Mouse (Mus musculus) embryo, embryonic 11 days (tissue): ENCODE measurements at regions not wholly inside any gene's neighbourhood (a gene's known extent, or its start where the extent isn't known, plus 50 kb on each side); places are given as distances from the start of the nearest gene placed in this dataset.

Experiments used
- DNase-seq: peaks from one replicate; pipeline ENCODE4 v3.0.0-alpha.2; 2015

DNA sequence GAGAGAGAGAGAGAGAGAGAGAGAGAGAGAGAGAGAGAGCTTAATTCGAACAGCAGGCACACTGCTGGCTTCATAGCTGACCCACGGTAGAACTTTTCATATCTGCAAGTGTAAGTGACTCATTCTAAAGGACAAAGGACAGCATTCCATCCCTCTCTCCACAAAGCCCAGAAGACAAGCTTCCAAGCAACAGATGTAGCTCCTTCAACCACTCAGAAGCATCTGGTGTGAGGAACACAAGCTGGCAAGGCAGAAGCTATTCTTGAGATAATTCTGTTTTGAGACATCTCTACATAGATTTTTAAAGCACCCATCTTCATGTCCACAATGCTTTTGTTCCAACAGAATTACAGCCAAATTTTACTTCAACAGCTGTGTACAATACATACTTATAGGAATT is 294.2 kb upstream of the Gria1 start:
- DNase-seq: no peak

DNA sequence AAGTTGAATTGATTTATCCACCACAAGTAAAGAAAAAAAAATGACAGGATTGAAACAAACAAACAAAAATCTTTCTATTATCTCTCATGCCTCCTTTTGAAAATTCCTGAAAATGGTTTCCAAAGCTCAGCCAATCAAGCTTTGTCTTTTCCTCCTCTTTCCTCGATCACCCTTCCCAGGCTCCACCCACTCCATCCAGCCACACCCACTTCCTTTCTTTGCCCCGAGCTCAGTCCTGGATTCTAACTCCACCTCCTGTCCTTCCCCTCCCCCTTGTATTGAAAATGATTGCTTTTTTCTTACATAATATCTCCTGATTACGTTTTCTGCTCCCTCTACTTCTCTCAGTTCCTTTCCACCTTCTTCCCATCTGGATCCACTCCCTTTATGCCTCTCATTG is 286.0 kb upstream of the Gria1 start:
- DNase-seq: no peak

DNA sequence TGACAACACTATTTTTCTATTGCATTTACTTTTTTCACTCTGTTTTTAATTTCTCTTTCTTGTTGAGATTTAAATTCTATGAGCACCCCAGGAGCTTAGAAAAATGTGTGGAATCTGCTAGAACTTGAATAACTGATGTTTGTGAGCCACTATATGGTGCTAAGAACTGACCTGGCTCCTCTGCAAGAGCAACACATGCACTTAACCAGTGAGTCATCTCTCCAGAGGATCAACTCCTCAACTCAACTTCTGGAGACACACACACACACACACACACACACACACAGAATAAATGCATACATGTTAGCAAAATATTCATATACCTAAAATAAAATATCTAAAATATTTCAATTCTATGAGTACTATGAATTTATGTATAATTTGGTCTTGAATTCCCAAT is 285.0 kb upstream of the Gria1 start:
- DNase-seq: no peak

DNA sequence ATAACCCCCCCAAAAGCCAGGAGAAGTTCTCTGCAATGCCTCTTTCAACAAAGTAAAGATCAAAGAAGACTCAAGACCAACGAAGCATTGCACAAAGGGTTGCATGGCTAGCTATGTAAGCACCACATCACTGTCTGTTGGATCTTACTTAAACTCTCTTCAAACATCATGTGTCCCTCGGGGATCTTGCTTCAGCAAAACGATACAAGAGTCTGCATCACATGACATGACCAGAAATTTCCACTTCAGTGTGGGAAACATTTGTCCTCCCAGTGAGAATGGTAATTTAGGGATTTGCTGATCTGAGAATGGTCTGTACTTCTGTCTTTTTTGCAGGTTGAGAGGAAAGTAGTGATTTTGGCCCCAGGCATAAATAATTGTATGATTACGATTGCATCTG is 283.6 kb upstream of the Gria1 start:
- no peak for DNase-seq

DNA sequence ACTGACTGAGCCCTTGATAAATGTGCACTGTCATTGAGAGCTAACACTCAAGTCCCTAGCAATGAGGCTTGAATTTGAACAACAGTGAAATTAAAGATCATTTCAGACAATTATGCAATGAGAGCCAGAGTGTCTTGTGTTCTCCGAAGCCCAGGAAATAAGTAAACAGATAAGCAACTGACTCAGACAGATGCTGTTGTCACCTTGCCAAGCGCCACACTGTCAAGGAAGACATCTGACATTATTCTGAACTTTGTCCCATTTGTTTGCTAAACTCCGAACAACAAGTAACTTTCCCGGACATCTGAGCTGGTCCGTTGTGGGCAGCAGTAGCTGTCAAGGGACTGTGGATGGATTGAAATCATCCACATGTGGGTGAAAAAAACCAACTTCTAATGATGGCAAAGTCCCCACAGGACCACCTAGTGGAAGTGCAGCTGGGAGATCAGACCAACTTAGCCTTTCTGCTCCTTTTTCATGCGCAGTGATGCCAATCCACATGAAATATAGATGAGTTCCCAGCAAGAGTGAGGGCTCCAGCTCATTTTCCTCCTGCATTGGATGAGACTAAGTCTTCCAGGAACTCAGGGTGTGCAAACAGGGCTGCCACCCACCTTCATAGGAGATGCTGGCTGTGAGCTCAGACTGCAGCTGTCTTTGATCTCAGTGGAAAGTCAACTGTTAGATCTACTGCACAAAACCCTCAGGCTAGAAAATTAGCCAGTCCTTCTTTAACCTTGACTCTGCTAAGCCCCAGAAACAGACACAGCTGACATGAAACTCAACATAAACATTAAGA is 282.8 kb upstream of the Gria1 start:
- no peak for DNase-seq

DNA sequence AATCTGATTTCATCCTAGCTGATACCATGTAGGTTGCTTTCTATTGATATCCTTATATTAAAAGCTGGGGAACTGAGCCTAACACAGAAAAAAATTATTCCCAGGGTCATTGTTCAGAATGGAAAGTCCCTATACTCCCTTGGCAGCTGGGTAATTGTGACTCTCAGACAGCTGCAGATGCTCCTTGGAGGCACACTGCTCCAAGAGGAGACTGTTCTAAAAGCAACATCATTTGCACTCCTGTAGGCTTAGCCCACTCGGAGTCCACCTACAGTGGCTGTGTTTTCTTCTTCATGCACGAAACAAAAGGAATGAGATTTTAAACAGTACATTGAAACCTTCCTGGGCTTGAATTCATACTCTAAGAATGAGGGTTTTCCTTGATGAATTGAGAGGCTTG is 269.3 kb upstream of the Gria1 start:
- no peak for DNase-seq

DNA sequence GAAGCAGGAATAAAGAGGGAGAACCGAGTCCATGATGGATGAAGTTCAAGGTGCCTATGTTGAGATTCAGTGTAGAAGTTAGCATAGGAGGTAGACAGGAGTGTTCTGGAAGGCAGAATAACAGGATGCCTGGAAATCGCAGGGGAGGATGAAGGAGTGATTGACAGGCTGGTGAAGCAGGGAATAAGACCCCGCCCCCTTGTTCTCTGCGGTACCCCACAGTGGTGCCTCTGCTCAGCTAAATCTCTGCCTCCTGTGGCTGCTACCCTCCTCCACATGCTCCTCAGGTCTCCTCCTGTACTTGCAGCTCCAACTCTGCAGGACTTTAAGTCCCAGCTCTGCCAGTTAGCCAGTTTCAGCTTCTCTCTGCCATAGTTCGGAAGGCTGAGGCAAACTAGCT is 261.2 kb upstream of the Gria1 start:
- DNase-seq: peak; percentile 26

DNA sequence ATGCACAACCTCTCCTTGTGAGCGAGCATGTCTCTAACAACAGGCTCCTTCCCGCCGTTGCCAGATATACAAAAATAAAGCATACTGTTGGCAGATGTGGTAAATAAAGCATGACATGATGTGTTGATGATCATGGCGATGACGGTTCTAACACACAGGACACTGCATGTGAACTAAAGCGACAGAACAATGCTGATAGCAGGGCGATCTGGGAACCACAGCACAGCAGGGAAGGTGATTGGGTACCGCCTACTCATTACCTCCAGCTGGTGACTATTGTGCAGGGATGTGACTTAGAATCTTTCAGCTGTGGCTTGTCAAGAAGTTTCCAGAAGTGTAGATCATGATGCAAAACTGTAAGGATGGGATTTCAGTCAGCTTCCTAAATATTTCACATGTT is 260.5 kb upstream of the Gria1 start:
- no peak for DNase-seq

DNA sequence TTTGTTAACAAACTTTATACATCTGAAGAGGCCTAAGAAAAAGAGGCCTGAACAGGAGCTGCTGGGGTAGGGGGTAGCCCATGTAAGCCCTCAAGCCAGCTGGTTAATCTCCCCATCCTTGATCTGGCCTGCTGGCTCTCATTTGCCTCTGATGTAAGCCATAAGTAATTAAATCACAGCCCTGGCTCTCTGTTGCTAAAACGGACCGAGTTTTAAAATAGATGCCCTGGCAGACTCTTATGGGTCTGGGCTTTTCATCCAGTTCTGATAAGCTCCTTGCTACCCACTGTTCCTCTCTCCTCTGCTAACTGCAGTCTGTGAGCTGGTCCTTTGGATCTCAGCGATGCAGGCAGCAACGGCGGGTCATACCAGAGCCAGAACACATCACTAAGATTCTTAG is 259.3 kb upstream of the Gria1 start:
- DNase-seq: no peak

DNA sequence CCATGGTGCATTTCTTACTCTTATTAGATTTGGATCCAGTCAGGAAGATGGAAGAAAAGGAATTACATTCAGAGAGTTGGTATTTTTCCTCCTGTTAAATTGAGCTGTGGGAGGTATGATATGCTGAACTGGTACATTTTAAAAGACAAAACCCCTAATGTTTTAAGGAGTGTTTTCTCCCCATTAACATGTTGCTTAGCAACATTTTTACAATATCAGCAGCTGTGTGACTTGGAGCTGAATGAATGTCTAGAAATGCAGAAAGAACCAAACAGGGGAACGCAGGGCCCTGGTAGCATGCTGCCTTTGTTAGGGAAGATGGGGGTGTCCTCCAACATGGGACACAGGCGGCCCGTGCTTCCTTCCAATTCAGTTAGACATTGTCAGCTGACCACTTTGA is 257.5 kb upstream of the Gria1 start:
- DNase-seq: no peak

DNA sequence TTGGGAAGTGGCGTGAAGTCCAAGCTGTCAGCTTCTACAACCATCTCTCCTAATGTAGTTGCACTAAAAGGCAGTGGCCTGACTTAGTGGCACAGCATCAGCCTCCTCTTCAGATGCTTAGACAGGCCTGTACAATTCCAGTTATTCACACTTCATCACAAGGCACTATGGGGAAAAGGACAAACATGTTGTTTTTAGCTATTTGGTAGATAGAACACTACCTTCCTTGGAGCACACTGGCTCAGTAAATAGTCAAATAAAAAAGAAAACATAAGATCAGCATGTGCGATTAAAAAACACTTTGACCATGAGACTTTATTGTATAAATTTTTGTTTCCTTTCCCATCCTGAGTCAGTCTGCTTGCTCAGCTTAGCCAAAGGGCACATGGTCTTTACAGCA is 250.7 kb upstream of the Gria1 start:
- DNase-seq: no peak

DNA sequence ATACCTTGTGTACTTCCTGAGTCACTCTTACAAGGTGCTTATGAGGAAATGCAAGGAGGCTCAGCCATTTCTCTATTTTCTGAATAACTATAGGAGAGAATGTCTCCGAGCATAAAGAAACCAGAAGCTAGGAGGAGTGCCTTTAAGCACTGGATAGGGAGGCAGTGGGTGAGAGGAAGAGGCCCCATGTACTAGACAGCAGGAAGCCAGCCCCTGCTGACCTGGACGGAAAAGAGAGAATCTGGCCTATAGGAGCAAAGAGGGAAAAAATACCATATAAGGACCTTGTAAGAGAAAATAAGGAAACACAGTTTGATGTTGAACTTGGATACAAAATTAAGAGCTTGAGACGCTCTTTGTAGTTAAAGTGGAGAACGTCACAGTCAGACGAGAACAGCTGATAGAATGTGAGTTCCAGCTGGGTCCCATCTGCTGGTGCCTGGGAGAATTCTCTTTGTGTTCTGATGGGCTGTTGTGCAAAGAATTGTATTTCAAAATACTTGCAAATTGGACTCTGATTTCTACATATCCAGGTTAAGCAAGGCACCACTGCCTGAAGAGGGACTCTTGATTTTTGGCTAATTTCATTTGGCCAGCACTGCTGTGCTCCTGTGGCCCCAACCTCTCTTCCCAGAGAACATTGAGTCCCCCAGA is 248.6 kb upstream of the Gria1 start:
- no peak for DNase-seq

DNA sequence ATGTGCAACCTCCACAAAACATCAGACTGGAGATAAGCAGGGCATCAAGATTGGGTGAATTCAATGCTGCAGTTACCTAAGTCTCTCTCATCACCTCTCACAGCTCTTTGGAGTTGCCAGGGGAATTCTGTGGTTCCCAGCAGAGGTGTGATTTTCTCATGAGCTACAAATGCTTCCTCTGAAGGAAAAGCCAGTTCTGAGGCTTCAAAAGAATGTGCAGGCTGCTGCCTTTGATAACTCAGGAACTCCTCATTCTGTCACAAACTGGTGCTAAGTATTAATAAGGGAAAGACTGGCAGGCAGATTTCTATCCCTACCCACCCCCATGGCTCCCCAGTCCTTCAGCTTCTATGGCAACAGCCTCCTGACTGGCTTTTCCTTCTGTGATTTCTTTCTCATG is 243.8 kb upstream of the Gria1 start:
- DNase-seq: no peak

DNA sequence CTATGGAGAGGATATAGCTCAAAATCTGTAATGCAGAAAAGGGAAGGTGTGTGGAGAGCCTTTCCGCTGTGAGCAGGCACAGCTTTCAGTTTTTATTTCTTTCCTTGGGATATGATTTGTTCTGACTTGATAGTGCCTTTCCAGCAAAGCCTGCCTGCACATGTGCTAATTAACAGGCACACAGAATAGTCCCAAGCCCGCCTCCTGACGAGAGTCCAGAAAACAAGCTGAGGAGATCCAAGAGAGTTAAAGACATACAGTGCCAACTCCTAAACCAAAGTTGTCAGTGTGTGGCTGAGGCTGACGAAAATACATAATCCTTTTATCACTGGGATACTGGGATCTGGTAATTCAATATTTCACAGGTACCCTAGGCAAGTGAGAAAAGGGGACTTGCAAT is 224.8 kb upstream of the Gria1 start:
- DNase-seq: no peak

DNA sequence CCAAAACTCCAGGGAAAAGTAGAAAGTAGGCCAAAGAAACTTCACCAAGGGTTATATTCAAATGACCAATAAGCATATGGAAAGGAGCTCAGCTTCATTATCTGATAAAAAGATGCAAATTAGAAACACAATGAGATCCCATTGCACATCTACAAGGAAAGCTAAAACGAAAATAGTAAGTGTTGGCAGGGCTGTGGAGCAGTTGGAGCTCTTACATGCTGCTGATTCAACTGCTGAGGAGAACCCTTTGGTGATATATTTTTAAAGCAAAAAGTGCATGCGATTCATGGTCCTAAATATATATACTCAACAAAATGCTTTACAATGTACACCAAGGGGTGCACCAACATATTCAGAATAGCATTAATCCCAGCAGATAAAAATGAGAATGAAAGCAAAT is 218.5 kb upstream of the Gria1 start:
- no peak for DNase-seq

DNA sequence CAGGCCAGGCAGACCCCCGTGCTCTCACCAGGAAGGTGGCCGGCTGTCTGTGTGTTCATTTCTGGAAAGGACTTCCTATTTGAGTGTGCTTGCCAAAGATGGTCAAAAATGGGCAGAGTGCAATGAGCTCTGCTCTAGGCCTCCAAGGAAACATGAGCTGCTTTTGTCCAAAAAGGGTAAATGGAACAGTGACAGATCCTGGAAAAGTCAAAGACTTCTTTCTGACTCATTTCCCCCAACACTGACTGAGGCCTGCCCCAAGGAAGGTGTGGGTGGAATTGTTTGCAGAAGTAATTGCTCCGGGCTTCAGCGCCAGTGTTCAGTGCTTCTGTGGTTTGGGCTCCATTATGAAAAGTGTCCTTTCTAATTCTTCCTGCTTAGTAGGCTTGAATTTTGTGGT is 203.9 kb upstream of the Gria1 start:
- no peak for DNase-seq

DNA sequence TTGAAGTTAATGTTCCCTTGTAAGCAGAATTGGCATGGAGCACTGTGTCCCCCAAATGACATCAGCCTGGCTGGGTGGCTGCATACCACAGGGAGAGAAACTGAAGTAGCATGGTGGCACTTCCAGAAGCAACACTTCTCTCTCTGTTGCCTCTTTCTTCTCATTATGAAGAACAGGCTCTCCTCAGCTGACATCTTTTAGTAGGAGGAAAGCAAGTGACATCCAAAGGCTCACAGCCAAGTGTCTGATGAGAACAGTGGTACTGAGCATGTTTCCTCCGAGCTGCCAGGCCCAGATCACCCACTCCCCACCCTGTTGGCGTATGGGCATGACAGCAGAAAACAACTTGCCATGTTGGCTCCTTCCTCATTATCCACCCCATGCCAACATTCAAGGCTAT is 201.0 kb upstream of the Gria1 start:
- no peak for DNase-seq

DNA sequence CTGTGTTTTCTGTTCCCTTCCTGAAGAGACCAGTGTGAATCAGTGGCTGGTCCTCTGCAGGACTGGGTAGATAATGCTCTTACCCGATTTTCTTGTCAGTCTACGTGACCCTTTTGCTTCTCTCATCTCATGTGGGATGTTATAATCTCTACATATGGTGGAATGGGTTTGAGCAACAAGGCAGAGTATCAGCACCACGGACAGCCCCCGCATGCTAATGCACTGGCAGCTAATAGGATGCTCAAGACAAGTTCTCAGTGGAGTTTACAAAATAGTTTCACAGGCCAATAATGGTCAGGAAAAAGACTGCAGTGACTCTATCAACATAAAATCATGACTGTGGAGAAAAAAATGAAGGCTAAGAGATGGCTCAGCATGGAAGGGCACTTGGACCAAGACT is 199.1 kb upstream of the Gria1 start:
- DNase-seq: peak; percentile 70

DNA sequence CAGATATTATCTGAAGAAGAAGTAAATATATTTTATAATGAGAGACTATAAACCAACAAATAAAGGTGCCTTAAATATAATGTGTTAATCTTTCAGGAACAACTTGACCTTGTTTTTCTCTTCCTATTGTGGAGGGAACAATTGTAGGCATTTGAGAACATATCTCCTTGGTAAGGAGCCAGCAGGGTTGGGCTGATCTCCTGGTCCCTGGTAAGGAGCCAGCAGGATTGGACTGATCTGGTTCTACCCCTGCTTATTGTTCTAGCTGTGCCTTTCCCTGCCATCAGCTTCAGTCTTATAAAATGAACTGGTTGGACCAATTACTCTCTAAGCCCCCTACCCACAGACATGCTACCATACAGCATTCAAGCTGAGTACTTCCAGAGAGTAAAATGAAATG is 187.7 kb upstream of the Gria1 start:
- DNase-seq: no peak

DNA sequence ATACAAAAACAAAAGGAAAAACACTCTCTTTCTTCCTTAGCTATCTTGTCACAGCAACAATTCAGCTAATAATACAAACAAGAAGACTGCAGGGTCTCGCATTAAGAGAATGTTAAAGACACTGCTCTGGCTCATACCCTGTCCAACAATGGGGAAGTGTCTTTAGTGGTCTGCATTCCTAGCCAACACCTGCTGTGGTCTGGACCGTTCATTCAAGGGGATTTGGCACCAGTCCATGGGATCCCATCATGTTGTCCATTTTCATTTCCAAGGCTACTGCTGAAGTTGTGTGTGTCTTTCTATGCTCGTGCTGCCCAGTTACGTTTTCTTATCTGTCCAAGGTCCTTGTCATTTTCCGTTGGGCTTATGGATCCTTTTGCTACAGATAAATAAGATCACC is 183.7 kb upstream of the Gria1 start:
- DNase-seq: no peak

DNA sequence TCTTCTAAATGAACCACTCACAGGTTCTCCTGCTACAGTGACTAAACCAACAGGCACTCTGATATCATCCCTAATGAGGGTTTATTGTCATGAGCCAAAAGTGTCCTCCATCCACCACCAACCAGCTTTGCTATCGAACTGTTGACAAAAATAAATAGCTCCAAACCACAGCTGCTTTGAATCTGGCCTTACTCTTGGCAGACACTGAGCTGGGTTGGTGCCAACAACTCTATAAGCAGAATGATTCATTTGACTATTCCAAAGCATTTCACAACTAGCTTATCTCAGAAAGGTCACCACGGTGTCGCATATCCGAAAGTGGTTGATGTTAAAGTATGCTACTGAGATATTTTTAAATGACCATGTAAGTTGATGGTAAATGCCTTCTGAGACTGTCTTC is 148.5 kb upstream of the Gria1 start:
- DNase-seq: no peak

DNA sequence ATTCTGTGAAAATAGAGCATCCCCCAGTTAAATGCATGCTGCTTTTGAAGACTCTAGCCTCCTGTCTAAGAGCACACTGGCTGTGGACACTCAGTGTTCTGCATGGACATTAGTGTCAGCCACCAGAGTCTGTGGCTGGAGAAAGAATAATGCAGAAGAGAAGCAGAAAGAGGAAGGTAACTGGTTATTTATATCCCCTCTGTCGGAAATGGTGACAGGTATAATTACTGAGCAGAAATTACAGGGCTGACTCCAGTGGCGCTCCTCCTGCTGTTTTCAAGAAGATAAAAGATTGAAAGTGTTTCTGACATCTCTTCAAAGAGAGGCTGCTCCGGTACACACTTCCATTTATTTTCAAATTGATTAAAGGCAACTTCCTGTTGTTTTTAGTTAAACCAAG is 139.5 kb upstream of the Gria1 start:
- DNase-seq: no peak

DNA sequence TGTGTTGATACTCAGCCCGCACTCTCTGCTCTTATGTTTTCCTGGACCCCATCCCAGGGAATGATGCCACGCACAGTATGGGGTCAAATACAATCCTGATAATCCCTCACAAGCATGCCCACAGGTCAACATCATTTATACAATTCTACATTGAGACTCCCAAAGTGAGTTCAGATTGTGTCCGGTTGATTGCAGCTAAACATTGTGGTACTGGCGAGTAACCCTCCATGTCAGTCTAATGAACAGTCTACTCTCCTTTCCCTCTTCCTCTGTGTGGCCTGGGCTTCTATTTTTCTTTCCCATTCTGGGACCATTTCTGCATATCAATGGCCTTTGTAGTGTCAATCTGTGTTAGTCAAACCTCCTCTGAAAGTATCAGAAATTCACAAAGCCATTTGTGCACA is 112.6 kb upstream of the Gria1 start:
- peak; percentile 7 for DNase-seq

DNA sequence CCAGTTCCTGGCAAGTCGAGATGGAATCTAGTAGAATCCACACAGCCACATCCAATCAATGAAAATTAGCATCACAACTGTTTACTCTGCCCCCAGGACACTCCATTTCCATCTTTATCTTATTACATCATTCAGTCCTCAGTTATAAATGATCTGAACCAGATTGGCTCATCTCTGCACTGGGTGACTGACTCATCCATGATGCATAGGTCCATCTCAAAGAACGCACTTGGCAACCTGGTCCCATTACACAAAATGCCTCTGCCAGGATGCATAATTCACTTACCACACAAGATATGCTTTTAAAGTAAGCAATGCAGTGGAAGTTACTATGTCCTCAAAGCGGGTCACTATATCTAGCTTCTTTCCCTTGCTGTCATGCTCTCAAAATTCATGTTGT is 110.0 kb upstream of the Gria1 start:
- DNase-seq: no peak

DNA sequence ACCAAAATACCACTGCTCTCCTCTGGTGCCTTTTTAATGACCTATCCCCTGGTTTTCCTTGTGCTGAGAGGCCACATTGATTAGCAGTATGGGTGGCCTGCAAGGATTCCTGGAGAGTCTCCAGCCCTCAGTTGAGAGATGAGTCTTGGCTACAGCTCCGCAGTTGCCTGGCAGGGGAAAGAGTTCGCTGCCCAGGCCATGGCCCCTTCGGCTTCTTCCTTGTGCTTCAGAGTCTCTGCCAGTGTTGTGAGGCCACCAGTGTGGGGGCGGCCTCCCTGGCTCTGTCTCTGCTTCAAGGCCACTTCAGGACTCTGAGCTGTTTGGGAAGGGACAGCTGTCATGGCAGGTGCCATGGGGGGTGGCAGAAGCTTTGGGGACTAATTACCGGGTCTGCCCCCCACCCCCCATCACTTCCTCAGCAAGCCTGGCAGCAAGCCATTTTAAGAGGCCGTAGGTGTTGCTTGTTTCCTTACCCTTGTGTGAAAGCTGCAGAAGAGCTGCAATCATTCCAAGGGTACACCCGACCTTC is 85.8 kb upstream of the Gria1 start:
- DNase-seq: no peak
